Mouse (Mus musculus) layer of hippocampus, adult 9-11 months (tissue): ENCODE results near the gene Olfr77.

Source experiments
- DNase-seq: peaks from one replicate; pipeline ENCODE4 v3.0.0; 2022

Gene Olfr77

GRCm38 (mm10) chr9:19916565-19916964 is at the start of gene Olfr77:
Olfr77 (plus strand) TSS chr9:19916865.
- DNase-seq: no peak

- no peak for DNase-seq
Observed at GRCm38 (mm10) chr9:19887904-19888303, 28.8 kb upstream of the Olfr77 start, which contains the start of gene Olfr862. Olfr862 (minus strand) TSS chr9:19888004.

- no peak for DNase-seq
Observed at GRCm38 (mm10) chr9:19911170-19911569, 5.5 kb upstream of the Olfr77 start.
